Mouse (Mus musculus) small intestine, adult 2 months (tissue): ENCODE data around the gene Bub3.

Source experiments
- CTCF ChIP-seq: fragments of 200-500 bp; IDR thresholded peaks from 2 replicates; pipeline ENCODE4 v1.5.1; 2012; ENCODE audit warnings: low read depth, mild to moderate bottlenecking, control low read depth, inconsistent platforms, low read length, moderate library complexity, mixed read lengths; ENCODE audit not compliant: insufficient replicate concordance, insufficient read length; ENCODE audit errors: extremely low read depth
- POLR2A ChIP-seq: fragments of 200-500 bp; IDR thresholded peaks from 2 replicates; pipeline ENCODE4 v1.6.1; 2012; ENCODE audit warnings: low read depth, mild to moderate bottlenecking, control low read depth, inconsistent platforms, low read length, moderate library complexity

- TF ChIP-seq CTCF (no peak), POLR2A (no peak)
These were observed 3.3 kb upstream of the Bub3 start for GRCm38 (mm10) chr7:131556541-131557271.
